Mouse (Mus musculus) CH12F3 (cell line): ENCODE measurements around the gene Hcn3.

Experiments
- in situ Hi-C: fragments of 300-500 bp; cut with MboI; formaldehyde crosslinking; loops from 2 replicates; pipeline ENCODE4 v1.14.3; 2020; ENCODE audit warnings: low sequenced_read_pairs

The Hcn3 gene

GRCm38 (mm10) chr3:89147101-89147978, 12.7 kb downstream of the Hcn3 start:
- in situ Hi-C loops, result no loop called here

- in situ Hi-C loops, result no loop called here
These were observed 14.4 kb downstream of the Hcn3 start for GRCm38 (mm10) chr3:89145566-89145965.

GRCm38 (mm10) chr3:89144821-89145220, 15.2 kb downstream of the Hcn3 start:
- in situ Hi-C loops, result no loop called here

- in situ Hi-C loops, result no loop called here
These were observed 23.6 kb downstream of the Hcn3 start for GRCm38 (mm10) chr3:89136365-89136764.

GRCm38 (mm10) chr3:89135958-89136357, 24.0 kb downstream of the Hcn3 start, which contains the start of gene Pklr:
Gene Pklr (plus strand): TSS chr3:89136142.
- in situ Hi-C loops, result no loop called here

- in situ Hi-C loops, result no loop called here
These were observed 26.2 kb downstream of the Hcn3 start for GRCm38 (mm10) chr3:89133752-89134151.

- in situ Hi-C loops, result no loop called here
These were observed 26.9 kb downstream of the Hcn3 start for GRCm38 (mm10) chr3:89133063-89133450.

- in situ Hi-C loops, result no loop called here
These were observed 27.5 kb downstream of the Hcn3 start for GRCm38 (mm10) chr3:89132285-89133062.

- in situ Hi-C loops, result no loop called here
These were observed 28.2 kb downstream of the Hcn3 start for GRCm38 (mm10) chr3:89131816-89132215.

GRCm38 (mm10) chr3:89129908-89130307, 30.1 kb downstream of the Hcn3 start:
- in situ Hi-C loops, result no loop called here

GRCm38 (mm10) chr3:89125981-89126380, 34.0 kb downstream of the Hcn3 start:
- in situ Hi-C loops, result no loop called here

- in situ Hi-C loops, result no loop called here
These were observed 35.8 kb downstream of the Hcn3 start for GRCm38 (mm10) chr3:89124241-89124640.

GRCm38 (mm10) chr3:89123313-89123712, 36.7 kb downstream of the Hcn3 start:
- in situ Hi-C loops, result no loop called here

- in situ Hi-C loops, result no loop called here
These were observed 44.5 kb downstream of the Hcn3 start for GRCm38 (mm10) chr3:89115522-89115921.

- in situ Hi-C loops, result no loop called here
These were observed 46.9 kb downstream of the Hcn3 start for GRCm38 (mm10) chr3:89113058-89113457.

- in situ Hi-C loops, result no loop called here
These were observed 51.9 kb downstream of the Hcn3 start for GRCm38 (mm10) chr3:89108146-89108545.

- in situ Hi-C loops, result no loop called here
These were observed 52.5 kb downstream of the Hcn3 start for GRCm38 (mm10) chr3:89107545-89107944.

GRCm38 (mm10) chr3:89106881-89107280, 53.1 kb downstream of the Hcn3 start:
- in situ Hi-C loops, result no loop called here

- in situ Hi-C loops, result no loop called here
These were observed 56.8 kb downstream of the Hcn3 start for GRCm38 (mm10) chr3:89103291-89103595.

- in situ Hi-C loops, result no loop called here
These were observed 57.3 kb downstream of the Hcn3 start for GRCm38 (mm10) chr3:89102495-89103290.

GRCm38 (mm10) chr3:89101812-89102494, 58.0 kb downstream of the Hcn3 start, which contains the start of gene Fdps:
Gene Fdps (minus strand): TSS chr3:89101959.
- in situ Hi-C loops, result no loop called here
